Mouse (Mus musculus) CD8-positive naive resting alpha-beta T cell, adult 2 months (primary cell): ENCODE data around the gene Gm904.
"Not testable (repeated sequence)": the region's sequence is repeated elsewhere in the genome, so short reads cannot be mapped to it uniquely, and the experiment has no call there.

Experiments
- DNase-seq, 2 experiments: peaks; one replicate each; pipeline ENCODE4 v3.0.0; 2022; ENCODE audit warnings: low read depth in 2 of 2, low spot score in 2 of 2

Gene Gm904

DNA sequence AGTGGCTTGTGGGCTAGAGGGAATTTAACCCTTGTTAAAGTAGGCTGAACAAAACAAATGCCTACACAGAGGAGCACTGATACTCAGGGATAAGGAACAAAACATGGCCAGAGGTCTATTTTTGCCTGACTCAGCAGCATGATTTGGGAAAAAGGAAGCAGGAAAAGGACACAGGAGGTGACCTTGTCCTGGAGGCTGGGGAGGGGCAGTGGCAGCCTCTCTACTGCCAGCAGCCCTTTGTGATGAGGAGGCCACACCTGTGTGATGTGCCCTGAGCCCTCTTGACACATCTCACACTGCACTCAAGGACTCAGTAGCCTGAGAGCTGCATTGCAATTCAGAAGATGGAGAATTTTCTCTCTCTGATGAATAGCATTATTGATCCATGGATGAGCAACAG is at the start of gene Gm904:
Gene Gm904, plus strand, starts transcription at position 301 of the 400 bp plus-strand sequence.
- not testable (repeated sequence) for DNase-seq

DNA sequence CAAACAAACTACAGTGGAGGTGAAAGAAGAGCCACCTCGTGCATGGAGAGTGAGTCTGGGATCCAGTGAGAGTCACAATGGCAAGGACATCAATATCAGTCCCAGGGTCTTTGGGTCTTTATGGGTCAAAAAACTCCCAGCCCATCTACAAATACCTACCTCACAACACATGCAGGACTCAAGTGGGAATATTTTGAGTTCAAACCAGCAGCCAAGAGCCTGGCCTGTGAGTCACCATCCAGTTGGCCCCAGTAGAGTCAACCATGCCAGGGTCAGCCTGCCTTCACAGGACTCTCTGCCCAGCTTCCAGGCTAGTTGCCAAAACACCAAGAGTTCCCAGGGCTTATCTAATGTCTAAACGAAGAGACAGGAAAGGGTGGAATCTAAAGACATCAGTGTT is 5.7 kb downstream of the Gm904 start:
- not testable (repeated sequence) for DNase-seq
